Mouse (Mus musculus) spleen, embryonic (tissue): ENCODE measurements around the gene Clmn.
"Not testable (repeated sequence)": the region's sequence is repeated elsewhere in the genome, so short reads cannot be mapped to it uniquely, and the experiment has no call there.

Experiments
- CTCF ChIA-PET: fragments of 350-600 bp; sonication (Branson Sonifier 250); formaldehyde crosslinking; loops from one replicate; lab custom pipeline; 2022; lab: Charles Lee

Clmn gene

DNA sequence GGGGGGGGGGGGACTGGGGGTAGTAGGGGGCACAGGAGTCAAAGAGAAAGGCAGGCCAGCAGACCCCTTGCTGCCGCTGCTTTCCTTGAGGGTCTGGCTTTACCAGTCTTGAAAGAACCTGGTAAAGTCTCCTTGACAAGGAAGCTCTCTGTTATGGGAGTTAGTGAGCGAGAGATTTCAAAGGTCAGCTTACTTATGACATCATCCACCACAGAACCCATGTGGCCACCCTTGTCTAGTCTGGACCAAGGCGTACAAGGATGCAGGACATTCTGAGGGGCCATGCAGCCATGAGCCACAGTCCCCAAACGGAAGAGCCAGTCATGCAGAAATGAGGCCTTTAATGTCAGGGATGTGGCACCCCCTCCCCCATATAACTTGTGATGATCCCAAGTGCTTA is 20.6 kb downstream of the Clmn start:
- CTCF ChIA-PET = no interaction called here

GRCm38 (mm10) chr12:104841256-104841655 is 23.6 kb downstream of the Clmn start:
- CTCF ChIA-PET = no interaction called here

DNA sequence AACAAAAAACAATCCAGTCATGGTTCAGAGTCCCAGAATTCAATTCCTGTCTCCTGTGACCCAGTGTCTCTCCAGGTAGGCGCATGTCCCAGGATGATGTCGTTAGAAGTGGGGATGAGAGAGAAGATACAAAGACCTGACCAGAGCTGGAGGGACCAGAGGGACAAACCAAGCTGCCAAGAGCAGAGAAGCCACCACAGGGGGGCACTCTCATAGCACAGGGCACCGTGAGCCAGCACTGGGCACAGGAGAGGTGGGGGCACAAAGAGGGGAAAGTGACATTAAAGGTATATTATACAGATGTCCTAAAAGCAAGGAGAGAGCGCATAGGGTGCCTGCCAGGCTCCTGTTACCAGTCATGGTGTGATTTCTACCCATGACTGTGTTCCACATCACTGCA is 25.9 kb downstream of the Clmn start:
- CTCF ChIA-PET = interaction anchor here (0.7 kb wide), 1 partner anchor 161 kb away, joined by 3 read pairs; no protein-coding TSS in a partner anchor

DNA sequence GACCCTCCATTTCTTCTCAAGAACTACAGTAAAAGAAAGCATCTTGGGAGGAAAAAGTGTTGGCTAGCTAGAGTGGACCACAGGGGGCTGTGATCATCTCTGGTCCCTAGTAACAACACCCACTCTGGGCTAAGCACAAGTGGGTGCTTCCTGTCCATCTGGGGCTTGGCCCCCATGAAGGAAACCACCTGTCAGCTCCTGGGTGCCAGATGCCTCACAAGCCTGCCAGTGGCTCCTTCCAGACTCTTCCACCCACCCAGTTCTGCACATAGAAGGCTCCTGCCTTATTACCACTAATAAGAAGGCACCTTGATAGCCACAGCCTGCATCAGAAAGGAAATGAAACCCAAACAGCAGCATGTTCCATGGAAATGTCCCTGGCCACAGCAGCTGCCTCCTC is 26.4 kb downstream of the Clmn start:
- CTCF ChIA-PET = interaction anchor here (0.7 kb wide), 1 partner anchor 162 kb away, joined by 3 read pairs; no protein-coding TSS in a partner anchor

DNA sequence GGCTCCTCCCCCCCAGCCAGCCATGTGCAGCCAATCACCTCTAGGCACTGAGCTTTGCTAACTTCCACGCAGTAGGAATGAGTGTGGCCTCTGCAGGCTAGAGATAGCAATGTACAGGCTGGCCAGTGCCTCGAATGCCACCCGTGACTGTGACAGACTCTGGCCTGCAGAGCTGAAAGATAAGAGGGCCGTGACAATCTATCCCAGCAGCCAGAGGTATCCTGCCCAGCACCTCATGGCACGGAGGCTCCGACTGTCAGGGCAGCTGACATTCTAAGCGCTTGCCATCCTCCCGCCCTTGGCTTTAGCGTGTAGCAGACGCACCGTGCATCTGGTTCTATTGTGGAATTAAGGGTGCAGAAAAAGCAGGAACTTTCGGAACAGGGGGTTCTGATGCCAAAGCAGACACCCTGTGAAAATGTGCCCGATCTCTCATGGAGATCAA is 26.9 kb downstream of the Clmn start:
- CTCF ChIA-PET = no interaction called here

GRCm38 (mm10) chr12:104837111-104837837 is 27.6 kb downstream of the Clmn start:
- CTCF ChIA-PET = no interaction called here

DNA sequence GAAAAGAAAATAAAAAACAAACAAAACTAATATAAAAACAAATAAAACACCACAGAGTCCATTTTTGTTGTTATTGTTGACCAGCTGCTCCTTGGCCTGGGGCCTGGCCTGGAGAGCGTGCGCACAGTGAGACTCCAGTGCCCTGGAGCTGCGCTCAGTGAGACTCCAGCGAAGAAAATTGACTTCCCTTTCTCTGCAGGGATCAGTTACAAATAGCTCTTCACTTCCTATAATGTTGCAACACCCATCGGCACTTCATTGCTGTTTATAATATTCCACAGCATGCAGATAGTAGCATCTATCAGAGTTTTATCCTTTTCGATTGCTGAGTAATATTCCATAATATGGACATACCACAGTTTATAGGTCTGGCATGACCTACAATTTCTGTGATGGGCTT is 28.6 kb downstream of the Clmn start:
- CTCF ChIA-PET = no interaction called here

DNA sequence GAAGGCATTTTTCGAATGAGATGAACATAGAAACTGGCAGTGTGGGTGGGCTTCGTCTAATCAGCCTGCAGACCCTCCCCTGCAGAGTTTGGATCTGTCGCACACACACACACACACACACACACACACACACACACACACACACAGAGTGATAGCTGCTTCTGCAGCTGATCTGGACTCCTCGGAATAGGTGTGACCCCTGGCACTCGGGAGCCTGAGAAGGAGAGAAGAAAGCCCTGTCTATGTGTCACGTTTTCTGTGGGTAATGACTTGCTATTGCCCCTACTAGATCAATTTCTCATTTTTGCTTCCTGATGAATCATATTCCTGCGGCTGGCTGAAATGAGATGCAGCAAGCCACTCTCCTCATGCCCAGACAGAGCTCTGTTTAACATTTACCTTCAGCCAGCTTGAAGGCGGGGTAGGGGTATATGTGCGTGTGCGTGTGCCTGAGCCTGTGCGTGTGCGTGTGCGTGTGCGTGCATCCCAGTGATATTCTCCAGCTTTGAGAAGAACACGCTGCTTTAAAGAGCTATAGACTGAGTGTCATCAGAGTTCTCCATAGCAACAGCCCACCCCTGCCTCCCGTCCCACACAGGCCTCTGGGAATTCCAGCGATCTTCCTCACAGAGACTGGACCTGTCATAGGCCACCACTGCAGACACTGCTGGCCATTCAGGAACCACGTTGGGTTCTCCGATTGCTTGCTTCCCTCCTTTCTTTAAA is 29.3 kb downstream of the Clmn start:
- CTCF ChIA-PET = no interaction called here

DNA sequence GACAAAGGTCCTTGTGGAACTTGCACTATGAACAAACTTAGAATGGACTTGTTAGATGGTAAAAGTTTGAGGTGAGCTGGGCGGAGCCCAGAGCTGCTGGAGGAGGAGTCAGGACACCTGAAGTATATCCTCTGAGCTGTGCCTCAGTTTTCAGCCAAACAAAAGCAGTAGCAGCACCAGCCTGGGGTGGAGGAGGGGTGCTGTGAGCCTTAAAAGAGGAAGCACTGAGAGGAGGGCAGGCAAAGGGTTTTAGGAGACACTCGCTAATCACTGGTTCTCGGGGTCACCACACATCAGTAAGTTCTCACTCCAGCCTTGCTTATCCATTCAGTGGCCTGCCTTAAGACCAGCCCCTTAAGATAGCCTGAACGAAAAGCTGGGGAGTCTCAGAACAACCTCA is 30.1 kb downstream of the Clmn start:
- CTCF ChIA-PET = no interaction called here

DNA sequence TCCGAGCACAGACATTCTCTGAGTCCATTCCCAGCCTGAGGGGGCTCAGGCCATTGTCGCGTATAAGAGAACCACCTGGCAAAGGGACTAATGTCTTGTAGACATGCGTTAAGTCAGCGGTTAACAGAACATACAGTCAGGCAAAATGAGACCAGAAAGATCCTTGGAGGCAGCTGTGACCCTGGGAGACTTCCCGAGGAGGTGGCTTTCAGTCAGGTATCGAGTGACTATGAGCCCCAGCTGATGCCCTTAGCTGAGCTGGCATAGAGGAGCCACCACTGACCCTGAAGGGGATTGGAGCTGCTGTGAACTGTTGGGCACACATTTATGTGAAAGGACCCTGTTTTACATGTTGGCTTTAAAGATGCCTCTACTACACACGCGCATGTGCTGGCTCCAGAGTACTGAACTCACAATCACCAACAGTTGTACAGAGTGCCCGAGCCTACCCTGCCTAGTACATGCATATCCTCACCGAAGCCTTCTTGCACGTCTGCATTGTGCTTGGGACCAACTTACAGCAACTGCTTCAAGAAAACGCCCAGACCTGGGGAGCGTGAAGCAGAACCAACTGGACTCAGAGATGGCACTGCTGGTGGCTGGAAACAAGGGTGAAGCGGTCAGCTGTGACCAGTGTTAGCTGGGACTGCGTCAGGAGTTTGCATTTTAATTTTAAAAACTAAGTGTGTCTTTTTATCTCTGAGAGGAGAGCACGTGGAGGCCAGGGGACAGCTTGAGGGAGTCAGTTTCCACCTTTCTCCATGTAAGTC is 34.0 kb downstream of the Clmn start:
- CTCF ChIA-PET = no interaction called here

- CTCF ChIA-PET = no interaction called here
These were observed 34.6 kb downstream of the Clmn start for GRCm38 (mm10) chr12:104830283-104830639.

DNA sequence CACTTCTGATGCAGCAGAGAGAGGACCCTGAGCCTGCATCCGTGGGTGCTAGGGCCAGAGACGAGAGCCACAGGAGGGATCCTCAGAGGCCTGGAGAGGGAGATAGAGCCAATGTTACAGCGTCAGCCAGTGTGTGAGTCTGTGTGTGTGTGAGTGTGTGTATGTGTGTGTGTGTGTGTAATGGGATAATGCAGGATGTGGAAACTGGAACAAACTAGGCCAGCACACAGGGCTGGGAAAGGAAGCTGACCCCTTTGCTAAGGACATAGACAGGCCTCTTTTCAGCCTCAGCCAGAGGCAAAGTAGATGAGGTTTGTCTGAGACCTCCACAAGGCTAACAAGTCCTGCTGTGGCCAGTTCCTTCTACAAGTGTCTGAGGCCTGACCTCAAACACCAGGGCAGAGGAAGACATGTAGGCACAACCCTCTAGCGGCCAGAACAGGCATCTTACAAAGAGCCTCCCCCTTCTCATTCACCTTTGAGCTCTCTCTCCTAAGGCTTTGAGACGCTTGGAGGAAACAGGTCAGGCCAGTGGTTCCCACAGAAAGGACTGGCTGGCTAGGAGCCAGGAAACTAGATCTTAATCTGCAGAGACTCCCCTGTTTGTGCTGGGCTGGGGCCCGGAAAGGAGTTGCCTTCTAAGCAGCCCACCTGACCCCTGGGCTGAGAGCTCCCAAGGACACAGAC is 35.1 kb downstream of the Clmn start:
- CTCF ChIA-PET = no interaction called here

- CTCF ChIA-PET = not testable (repeated sequence)
These were observed 35.9 kb downstream of the Clmn start for GRCm38 (mm10) chr12:104828986-104829385.

DNA sequence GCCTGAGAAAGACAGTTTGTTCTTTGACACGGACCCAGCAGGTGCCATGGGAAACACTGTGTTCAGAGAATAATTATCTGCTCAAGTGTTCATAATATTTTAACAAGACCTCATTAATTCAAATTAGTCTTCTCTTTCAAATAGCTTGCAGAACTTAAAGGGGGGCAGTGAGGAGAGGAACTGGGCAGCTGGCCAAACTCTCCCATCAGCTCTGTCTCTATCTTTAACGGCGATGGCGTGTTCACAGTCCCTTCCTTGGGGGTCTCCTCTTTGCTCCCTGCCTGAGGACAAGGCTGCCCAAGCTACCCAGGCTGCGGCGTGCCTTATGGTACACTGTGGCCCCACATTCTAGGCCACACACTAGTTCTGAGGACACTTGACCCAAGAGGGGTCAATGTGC is 37.2 kb downstream of the Clmn start:
- CTCF ChIA-PET = no interaction called here

GRCm38 (mm10) chr12:104824907-104825267 is 40.0 kb downstream of the Clmn start:
- CTCF ChIA-PET = no interaction called here

DNA sequence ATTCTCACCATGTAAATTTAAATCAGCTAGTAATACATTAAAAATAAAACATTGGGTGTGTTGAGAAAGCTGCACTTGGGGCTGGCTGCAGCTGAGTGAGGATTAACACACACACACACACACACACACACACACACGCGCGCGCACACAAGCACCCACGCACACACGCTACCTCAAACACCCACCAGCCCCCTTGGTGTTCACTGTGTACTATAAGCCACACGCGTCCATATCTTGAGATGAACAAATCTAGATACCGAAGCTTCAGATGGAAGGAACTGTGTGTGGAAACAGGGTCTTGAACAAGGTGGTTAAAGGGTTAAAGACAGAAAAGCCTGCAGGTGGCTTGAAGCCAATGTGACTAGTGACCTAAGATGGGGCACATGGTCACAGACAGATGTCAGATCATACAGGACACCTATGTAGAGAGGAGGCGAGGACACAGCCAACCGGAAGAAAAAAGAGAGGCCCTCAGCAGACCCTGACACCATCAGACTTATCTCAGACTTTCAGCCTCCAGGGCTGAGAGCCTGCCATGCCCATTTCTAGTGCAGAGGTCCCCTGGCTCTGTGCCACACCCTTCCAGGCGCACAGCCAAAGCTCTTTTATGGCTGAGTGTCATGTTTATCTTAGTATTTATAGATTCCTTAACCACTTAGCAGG is 40.5 kb downstream of the Clmn start:
- CTCF ChIA-PET = no interaction called here

GRCm38 (mm10) chr12:104823722-104824121 is 41.2 kb downstream of the Clmn start:
- CTCF ChIA-PET = no interaction called here

- CTCF ChIA-PET = no interaction called here
These were observed 41.9 kb downstream of the Clmn start for GRCm38 (mm10) chr12:104822838-104823599.

- CTCF ChIA-PET = interaction anchor here (0.7 kb wide), 1 partner anchor 60 kb away, joined by 3 read pairs; no protein-coding TSS in a partner anchor
These were observed 42.7 kb downstream of the Clmn start for GRCm38 (mm10) chr12:104822151-104822550.

DNA sequence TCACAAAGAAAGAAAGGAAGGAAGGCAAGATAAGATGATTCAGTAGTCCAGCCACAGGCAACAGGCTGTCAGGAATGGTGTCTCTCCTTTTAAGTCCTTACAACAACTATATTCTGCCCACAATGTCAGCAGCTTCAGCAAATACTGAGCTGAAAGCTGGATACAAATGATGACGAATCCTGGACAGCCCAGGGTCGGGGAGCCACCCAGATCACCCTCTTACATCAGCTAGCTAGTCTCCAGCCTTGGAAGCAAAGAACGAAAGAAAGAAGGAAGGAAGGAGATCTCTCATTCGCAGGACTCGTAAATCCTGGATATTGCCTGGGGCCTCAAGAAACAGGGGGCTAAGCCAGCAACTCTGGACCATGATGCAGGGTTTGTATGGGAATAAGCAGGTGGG is 44.8 kb downstream of the Clmn start:
- CTCF ChIA-PET = no interaction called here

DNA sequence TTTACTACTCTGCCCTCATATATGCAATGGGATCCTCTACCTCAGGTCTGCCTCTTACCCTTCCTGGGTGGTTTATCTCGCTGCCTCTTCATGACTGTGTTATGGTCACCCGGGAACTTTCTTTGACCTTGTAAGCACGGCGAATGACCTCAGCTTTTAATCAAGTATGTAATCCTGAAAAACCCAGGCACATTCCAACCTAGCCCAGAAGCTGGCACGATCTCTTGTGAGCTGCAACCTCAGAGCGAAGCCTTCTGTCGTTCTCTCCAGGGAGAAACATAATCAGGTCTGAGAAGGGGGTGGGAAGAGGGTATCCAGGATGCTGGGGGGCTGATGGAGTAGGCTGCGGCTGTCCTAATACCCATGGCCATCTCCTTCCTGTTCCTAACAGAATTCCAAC is 45.8 kb downstream of the Clmn start:
- CTCF ChIA-PET = no interaction called here
